Mouse (Mus musculus): ENCODE data around the gene Tead1. TPM values are rescaled to one million over a fixed set of nuclear protein-coding genes. Genes with fewer than 3 reads are reported as not detected.

Tead1 gene
- 2.1 and 2.3 TPM in 2 replicates for polyA plus RNA-seq (2012; rRNA removed)

- TF ChIP-seq CTCF (IDR thresholded peaks at IDR 0.05; ENCODE audit: control insufficient read depth, insufficient read depth, insufficient replicate concordance, low read depth, low read length): no peak
- TF ChIP-seq POLR2A (IDR thresholded peaks at IDR 0.05; ENCODE audit: control insufficient read depth, low read depth, low read length): no peak; the same call in 1 of the 2 replicates
- Histone ChIP-seq H3K27ac (ENCODE audit: control insufficient read depth, insufficient read depth, low read depth, low read length) (peak within 1 kb of the TSS; percentile 64), H3K4me1 (ENCODE audit: control insufficient read depth, insufficient read depth, low read length) (peaks cover 4% of the 10 kb centered on the region; the same call in 1 of the 2 replicates), H3K36me3 (ENCODE audit: control insufficient read depth, insufficient read depth, low read length) (no peaks in the 10 kb centered on the region), H3K27me3 (ENCODE audit: control insufficient read depth, insufficient read depth, low read length) (no peaks in the 10 kb centered on the region; the same call in 1 of the 2 replicates), H3K4me3 (ENCODE audit: control insufficient read depth, low read depth, low read length) (peak within 1 kb of the TSS; percentile 90)
Observed at GRCm38 (mm10) chr7:112679171-112679512, at the start of gene Tead1. Tead1 (plus strand) TSS chr7:112679318.

- no peak overlapping the region for H3K4me3 ChIP-seq (ENCODE audit: control insufficient read depth, low read depth, low read length)
- H3K27me3 ChIP-seq (ENCODE audit: control insufficient read depth, insufficient read depth, low read length): no peaks in the 10 kb centered on the region
- H3K36me3 ChIP-seq (ENCODE audit: control insufficient read depth, insufficient read depth, low read length): no peaks in the 10 kb centered on the region
- no peak for TF ChIP-seq CTCF (IDR thresholded peaks at IDR 0.05; ENCODE audit: control insufficient read depth, insufficient read depth, insufficient replicate concordance, low read depth, low read length)
- TF ChIP-seq POLR2A (IDR thresholded peaks at IDR 0.05; ENCODE audit: control insufficient read depth, low read depth, low read length): no peak
- no peak overlapping the region for H3K27ac ChIP-seq (ENCODE audit: control insufficient read depth, insufficient read depth, low read depth, low read length)
- H3K4me1 ChIP-seq (ENCODE audit: control insufficient read depth, insufficient read depth, low read length): no peaks in the 10 kb centered on the region
Observed at GRCm38 (mm10) chr7:112634505-112635213, 44.5 kb upstream of the Tead1 start.

- Histone ChIP-seq H3K4me3 (ENCODE audit: control insufficient read depth, low read depth, low read length) (no peak overlapping the region), H3K27me3 (ENCODE audit: control insufficient read depth, insufficient read depth, low read length) (no peaks in the 10 kb centered on the region), H3K27ac (ENCODE audit: control insufficient read depth, insufficient read depth, low read depth, low read length) (no peak overlapping the region), H3K4me1 (ENCODE audit: control insufficient read depth, insufficient read depth, low read length) (no peaks in the 10 kb centered on the region), H3K36me3 (ENCODE audit: control insufficient read depth, insufficient read depth, low read length) (no peaks in the 10 kb centered on the region)
- no peak for TF ChIP-seq POLR2A (IDR thresholded peaks at IDR 0.05; ENCODE audit: control insufficient read depth, low read depth, low read length)
- peak; percentile 28; the same call in 1 of the 2 replicates for TF ChIP-seq CTCF (IDR thresholded peaks at IDR 0.05; ENCODE audit: control insufficient read depth, insufficient read depth, insufficient replicate concordance, low read depth, low read length)
Observed at GRCm38 (mm10) chr7:112635936-112636335, 43.2 kb upstream of the Tead1 start.

DNA sequence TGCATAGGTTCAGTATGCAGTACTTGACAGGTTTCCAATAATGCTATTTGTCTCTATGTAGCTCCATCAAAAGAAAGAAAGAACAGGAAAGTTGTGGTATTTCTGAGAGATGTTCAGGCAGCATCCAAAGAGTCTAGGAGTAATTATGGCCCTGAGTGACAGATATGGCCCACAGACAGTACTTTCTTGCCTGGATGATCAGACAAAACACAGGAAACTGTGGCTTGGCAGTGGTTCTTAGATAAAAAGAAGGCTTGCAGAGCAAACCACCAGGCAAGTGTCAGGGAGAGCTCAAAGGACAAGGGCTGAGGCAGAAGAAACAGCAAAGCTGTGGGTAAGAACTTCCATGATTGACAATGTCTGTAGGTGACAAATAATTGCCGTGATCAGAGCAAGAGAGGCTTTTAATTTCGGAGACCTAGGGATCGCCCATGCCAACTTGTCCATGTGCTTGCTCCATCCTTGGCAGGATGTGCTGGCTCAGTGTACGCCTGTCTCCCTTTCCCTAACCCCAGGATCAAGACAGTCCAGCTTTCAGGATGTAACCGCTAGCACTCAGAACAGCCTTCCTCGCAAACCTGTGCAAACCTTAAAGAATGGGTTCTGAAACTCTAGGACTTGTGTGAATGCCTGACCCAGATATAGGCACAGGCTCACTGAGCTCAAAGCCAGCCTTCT lies 35.1 kb upstream of the Tead1 start:
- no peak overlapping the region for H3K27ac ChIP-seq (ENCODE audit: control insufficient read depth, insufficient read depth, low read depth, low read length)
- H3K4me3 ChIP-seq (ENCODE audit: control insufficient read depth, low read depth, low read length): no peak overlapping the region
- H3K36me3 ChIP-seq (ENCODE audit: control insufficient read depth, insufficient read depth, low read length): no peaks in the 10 kb centered on the region
- TF ChIP-seq POLR2A (IDR thresholded peaks at IDR 0.05; ENCODE audit: control insufficient read depth, low read depth, low read length) (no peak), CTCF (IDR thresholded peaks at IDR 0.05; ENCODE audit: control insufficient read depth, insufficient read depth, insufficient replicate concordance, low read depth, low read length) (no peak)
- H3K4me1 ChIP-seq (ENCODE audit: control insufficient read depth, insufficient read depth, low read length): peaks cover 5% of the 10 kb centered on the region
- no peaks in the 10 kb centered on the region for H3K27me3 ChIP-seq (ENCODE audit: control insufficient read depth, insufficient read depth, low read length)

DNA sequence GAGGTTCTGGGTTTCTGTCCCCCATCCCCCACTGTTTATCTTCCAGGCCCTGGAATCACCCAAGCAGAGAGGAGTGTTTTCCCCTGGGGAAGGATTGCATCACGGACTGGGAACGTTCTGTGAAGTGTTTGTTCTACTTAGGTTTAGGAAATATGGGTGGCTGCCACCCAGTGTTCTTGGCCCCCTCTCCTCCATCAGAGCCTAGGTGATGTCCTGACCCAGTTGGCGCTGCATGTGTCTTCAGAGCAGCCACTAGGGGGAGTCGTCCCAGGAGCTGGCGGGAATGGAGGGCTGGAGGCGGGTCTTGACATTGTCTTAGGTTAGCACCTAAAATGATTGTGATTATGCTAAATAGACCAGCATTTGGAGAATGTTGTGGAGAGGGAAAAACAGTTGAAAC lies 34.4 kb upstream of the Tead1 start:
- TF ChIP-seq POLR2A (IDR thresholded peaks at IDR 0.05; ENCODE audit: control insufficient read depth, low read depth, low read length) (no peak), CTCF (IDR thresholded peaks at IDR 0.05; ENCODE audit: control insufficient read depth, insufficient read depth, insufficient replicate concordance, low read depth, low read length) (peak; percentile 83; the same call in 1 of the 2 replicates)
- Histone ChIP-seq H3K27ac (ENCODE audit: control insufficient read depth, insufficient read depth, low read depth, low read length) (no peak overlapping the region), H3K27me3 (ENCODE audit: control insufficient read depth, insufficient read depth, low read length) (no peaks in the 10 kb centered on the region), H3K36me3 (ENCODE audit: control insufficient read depth, insufficient read depth, low read length) (no peaks in the 10 kb centered on the region), H3K4me1 (ENCODE audit: control insufficient read depth, insufficient read depth, low read length) (peaks cover 5% of the 10 kb centered on the region), H3K4me3 (ENCODE audit: control insufficient read depth, low read depth, low read length) (no peak overlapping the region)

DNA sequence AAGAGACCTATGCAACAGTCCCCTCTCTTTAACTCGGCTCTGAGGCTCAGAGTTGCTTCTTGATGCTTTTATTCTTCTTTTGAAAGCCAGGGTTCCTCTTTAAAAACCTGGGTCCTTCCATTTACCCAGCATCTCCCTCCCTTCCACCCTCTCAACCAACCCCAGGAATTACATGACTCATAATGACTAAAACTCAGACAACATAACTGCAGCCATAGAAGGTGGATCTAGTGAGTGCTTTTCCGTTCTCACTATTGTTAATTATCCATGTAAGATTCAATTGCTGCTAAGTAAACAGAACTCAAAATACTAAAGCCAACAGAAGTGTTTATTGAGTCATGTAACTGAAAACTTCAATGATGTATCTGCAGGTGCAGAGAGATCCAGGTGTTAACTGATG lies 33.4 kb upstream of the Tead1 start:
- Histone ChIP-seq H3K4me1 (ENCODE audit: control insufficient read depth, insufficient read depth, low read length) (peaks cover 5% of the 10 kb centered on the region), H3K4me3 (ENCODE audit: control insufficient read depth, low read depth, low read length) (no peak overlapping the region), H3K27ac (ENCODE audit: control insufficient read depth, insufficient read depth, low read depth, low read length) (no peak overlapping the region), H3K36me3 (ENCODE audit: control insufficient read depth, insufficient read depth, low read length) (no peaks in the 10 kb centered on the region), H3K27me3 (ENCODE audit: control insufficient read depth, insufficient read depth, low read length) (no peaks in the 10 kb centered on the region)
- TF ChIP-seq POLR2A (IDR thresholded peaks at IDR 0.05; ENCODE audit: control insufficient read depth, low read depth, low read length) (no peak), CTCF (IDR thresholded peaks at IDR 0.05; ENCODE audit: control insufficient read depth, insufficient read depth, insufficient replicate concordance, low read depth, low read length) (no peak)

- H3K27ac ChIP-seq (ENCODE audit: control insufficient read depth, insufficient read depth, low read depth, low read length): no peak overlapping the region
- TF ChIP-seq POLR2A (IDR thresholded peaks at IDR 0.05; ENCODE audit: control insufficient read depth, low read depth, low read length) (no peak), CTCF (IDR thresholded peaks at IDR 0.05; ENCODE audit: control insufficient read depth, insufficient read depth, insufficient replicate concordance, low read depth, low read length) (no peak)
- H3K4me1 ChIP-seq (ENCODE audit: control insufficient read depth, insufficient read depth, low read length): peaks cover 5% of the 10 kb centered on the region
- H3K4me3 ChIP-seq (ENCODE audit: control insufficient read depth, low read depth, low read length): no peak overlapping the region
- H3K36me3 ChIP-seq (ENCODE audit: control insufficient read depth, insufficient read depth, low read length): no peaks in the 10 kb centered on the region
- no peaks in the 10 kb centered on the region for H3K27me3 ChIP-seq (ENCODE audit: control insufficient read depth, insufficient read depth, low read length)
Observed at GRCm38 (mm10) chr7:112647417-112647816, 31.7 kb upstream of the Tead1 start.

Data from testis, adult 2 months (tissue).